Mouse (Mus musculus) left cerebral cortex, postnatal 36 days (tissue): ENCODE measurements around the gene Gm13288. TPM values are rescaled to one million over a fixed set of nuclear protein-coding genes. Genes with fewer than 3 reads are reported as not detected.

Source experiments
- total RNA-seq, 2 experiments: library from RNA; stranded (reverse); gene quantifications; 2 replicates each; pipeline ENCODE4 v1.2.3; 2021

The Gm13288 gene
- total RNA-seq, 2 experiments from 2014 or later = not detected

Other genes with a start within 250 kb of the Gm13288 start
- gene Ifna15, start 247.3 kb upstream of the Gm13288 start, total RNA-seq = not detected
- not detected for gene Ifna14, start 233.7 kb upstream of the Gm13288 start, total RNA-seq
- not detected for gene Ifna9, start 213.1 kb upstream of the Gm13288 start, total RNA-seq
- gene Ifna12, start 202.2 kb upstream of the Gm13288 start, total RNA-seq = not detected
- not detected for gene C87499, start 171.1 kb upstream of the Gm13288 start, total RNA-seq
- gene Ifna13, start 161.1 kb upstream of the Gm13288 start, total RNA-seq = not detected
- gene Ifna16, start 128.6 kb upstream of the Gm13288 start, total RNA-seq = not detected
- not detected for gene Ifna2, start 121.6 kb upstream of the Gm13288 start, total RNA-seq
- gene Ifnab, start 114.2 kb upstream of the Gm13288 start, total RNA-seq = not detected
- 1 to 10 TPM in 1 of 2 experiments, under 1 TPM in 1; 0.66 to 1.5 TPM for gene Gm26566, start 83.7 kb upstream of the Gm13288 start, total RNA-seq
- gene Klhl9, start 83.1 kb upstream of the Gm13288 start, total RNA-seq = 100 to 1,000 TPM in 1 of 2 experiments, 10 to 100 TPM in 1; 92.7 to 101 TPM
- not detected for gene Gm13271, start 50.7 kb upstream of the Gm13288 start, total RNA-seq
- not detected for gene Gm13283, start 45.4 kb upstream of the Gm13288 start, total RNA-seq
- not detected for gene Gm13290, start 31.7 kb upstream of the Gm13288 start, total RNA-seq
- not detected for gene Gm13289, start 28.6 kb upstream of the Gm13288 start, total RNA-seq
- not detected for gene Gm13272, start 25.7 kb upstream of the Gm13288 start, total RNA-seq
- not detected for gene Ifnz, start 23.4 kb upstream of the Gm13288 start, total RNA-seq
- not detected for gene Gm13276, start 19.8 kb upstream of the Gm13288 start, total RNA-seq
- gene Gm13277, start 16.9 kb upstream of the Gm13288 start, total RNA-seq = not detected
- gene Gm13278, start 14.0 kb upstream of the Gm13288 start, total RNA-seq = not detected
- not detected for gene Gm13275, start 11.0 kb upstream of the Gm13288 start, total RNA-seq
- gene Gm13279, start 8.1 kb upstream of the Gm13288 start, total RNA-seq = not detected
- not detected for gene Gm13285, start 5.9 kb upstream of the Gm13288 start, total RNA-seq
- gene Gm13287, start 2.3 kb upstream of the Gm13288 start, total RNA-seq = not detected
- not detected for gene Ifna7, start 10.7 kb downstream of the Gm13288 start, total RNA-seq
- not detected for gene Ifna11, start 14.4 kb downstream of the Gm13288 start, total RNA-seq
- not detected for gene Ifna6, start 21.9 kb downstream of the Gm13288 start, total RNA-seq
- gene Ifna5, start 30.0 kb downstream of the Gm13288 start, total RNA-seq = not detected
- not detected for gene Ifna4, start 36.3 kb downstream of the Gm13288 start, total RNA-seq
- gene Ifna1, start 44.6 kb downstream of the Gm13288 start, total RNA-seq = not detected
- not detected for gene Ifne, start 74.7 kb downstream of the Gm13288 start, total RNA-seq